Mouse (Mus musculus): ENCODE results near the gene Fiz1.

DNA sequence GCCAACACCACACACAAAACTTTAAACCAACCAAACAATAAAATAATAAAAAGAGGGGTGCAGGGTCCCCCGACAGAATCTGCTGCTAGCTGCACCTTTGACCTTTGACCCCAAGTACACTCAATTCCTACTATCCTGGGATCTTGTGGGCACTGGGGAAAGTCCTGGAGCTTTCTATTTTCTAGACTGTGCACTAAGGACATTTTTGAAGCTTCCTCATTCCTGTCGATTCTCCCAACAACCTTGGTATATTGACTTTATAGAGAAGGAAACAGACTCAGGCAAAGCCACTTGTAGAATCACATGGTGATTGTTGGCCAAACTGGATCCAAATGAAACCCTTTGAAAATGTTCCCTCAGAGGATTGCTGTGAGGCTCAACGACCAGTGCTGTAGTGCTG is 1.6 kb upstream of the Fiz1 start:
- TF ChIP-seq CTCF (IDR thresholded peaks at IDR 0.05; ENCODE audit: insufficient read depth, low read length), result no peak
- no peak for TF ChIP-seq POLR2A (IDR thresholded peaks at IDR 0.05; ENCODE audit: borderline replicate concordance, extremely low read depth, low read depth, low read length)
